Mouse (Mus musculus): ENCODE measurements around the gene Gm3371. TPM values are rescaled to one million over a fixed set of nuclear protein-coding genes. Genes with fewer than 3 reads are reported as not detected.
"Not testable (repeated sequence)": the region's sequence is repeated elsewhere in the genome, so short reads cannot be mapped to it uniquely, and the experiment has no call there.

Gm3371 gene
- total RNA-seq (2021) = not detected

- not testable (repeated sequence) for DNase-seq
Observed at GRCm38 (mm10) chr14:44410588-44410987, at the start of gene Gm3371. Gene Gm3371 (minus strand): TSS chr14:44410688.

- DNase-seq = not testable (repeated sequence)
Observed at GRCm38 (mm10) chr14:44433335-44433734, 22.8 kb upstream of the Gm3371 start, which contains the start of gene Gm8232. Gene Gm8232 (plus strand): TSS chr14:44433635.

GRCm38 (mm10) chr14:44384233-44384632 is 26.3 kb downstream of the Gm3371 start:
- not testable (repeated sequence) for DNase-seq

GRCm38 (mm10) chr14:44365057-44365456 is 45.4 kb downstream of the Gm3371 start, which contains the start of gene Gm8229:
Gene Gm8229 (plus strand): TSS chr14:44365357.
- not testable (repeated sequence) for DNase-seq

- DNase-seq = not testable (repeated sequence)
Observed at GRCm38 (mm10) chr14:44362301-44362700, 48.2 kb downstream of the Gm3371 start.

GRCm38 (mm10) chr14:44361416-44361815 is 49.1 kb downstream of the Gm3371 start:
- not testable (repeated sequence) for DNase-seq

Other genes with a start within 250 kb of the Gm3371 start
- gene Gm8212, start 213.0 kb downstream of the Gm3371 start, total RNA-seq (2021) = not detected
- gene 4930503E14Rik, start 197.4 kb downstream of the Gm3371 start, total RNA-seq (2021) = not detected
- gene Gm8220, start 125.1 kb downstream of the Gm3371 start, total RNA-seq (2021) = not detected
- gene Gm5930, start 72.1 kb downstream of the Gm3371 start, total RNA-seq (2021) = not detected
- gene Gm8229, start 45.3 kb downstream of the Gm3371 start, total RNA-seq (2021) = not detected
- gene Gm8232, start 22.9 kb upstream of the Gm3371 start, total RNA-seq (2021) = not detected
- gene BC061237, start 81.8 kb upstream of the Gm3371 start, total RNA-seq (2021) = not detected
- not detected for gene Gm17093, start 107.6 kb upstream of the Gm3371 start, total RNA-seq (2021)
- gene Gm8247, start 172.5 kb upstream of the Gm3371 start, total RNA-seq (2021) = not detected
- gene Gm5624, start 217.2 kb upstream of the Gm3371 start, total RNA-seq (2021) = not detected